Mouse (Mus musculus) hematopoietic stem cell, adult 5-6 weeks (primary cell): ENCODE results near the gene 2410015M20Rik. TPM values are rescaled to one million over a fixed set of nuclear protein-coding genes. Genes with fewer than 3 reads are reported as not detected.

Experiments used
- ATAC-seq, 2 experiments: fragments of 125-278 bp in 1 of 2; replicated peaks in 1 of 2; 2 replicates each; pipeline ENCODE4 v1.8.0; 2016 to 2017; ENCODE audit warnings: inconsistent platforms in 2 of 2, mild to moderate bottlenecking in 2 of 2, moderate number of reproducible peaks in 2 of 2, low read depth in 1 of 2, moderate TSS enrichment in 1 of 2; ENCODE audit not compliant: low FRiP score in 2 of 2, poor library complexity in 2 of 2, severe bottlenecking in 2 of 2, insufficient read depth in 1 of 2, low TSS enrichment in 1 of 2
- total RNA-seq: library from RNA; stranded (forward); fragments of 172-1452, 232-1000 nt; gene quantifications from 2 replicates; pipeline ENCODE4 v1.2.3, GENCODE M21; 2017

2410015M20Rik gene
- total RNA-seq, 1 experiment from 2014 or later, result 65.5 TPM

DNA sequence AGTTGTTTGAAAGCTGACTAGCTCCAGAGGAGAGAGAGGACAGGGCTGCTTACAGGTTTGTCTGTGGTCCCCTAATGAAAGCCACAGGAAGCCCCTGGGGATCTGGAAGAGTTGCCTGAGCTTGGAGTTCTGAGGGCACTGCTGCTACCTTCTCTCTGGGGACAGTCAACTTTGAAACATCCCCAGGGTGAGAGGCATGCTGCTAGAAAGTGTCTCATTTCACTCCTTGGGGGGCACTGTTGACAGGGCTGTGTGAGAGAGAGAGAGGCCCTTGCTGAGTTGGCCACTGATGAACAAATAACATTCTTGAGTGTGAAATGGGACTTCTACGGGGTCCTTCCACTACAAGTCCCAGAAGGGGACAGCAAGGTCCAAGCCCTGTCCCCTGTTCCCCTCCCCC lies 21.8 kb downstream of the 2410015M20Rik start:
- no peak for ATAC-seq

DNA sequence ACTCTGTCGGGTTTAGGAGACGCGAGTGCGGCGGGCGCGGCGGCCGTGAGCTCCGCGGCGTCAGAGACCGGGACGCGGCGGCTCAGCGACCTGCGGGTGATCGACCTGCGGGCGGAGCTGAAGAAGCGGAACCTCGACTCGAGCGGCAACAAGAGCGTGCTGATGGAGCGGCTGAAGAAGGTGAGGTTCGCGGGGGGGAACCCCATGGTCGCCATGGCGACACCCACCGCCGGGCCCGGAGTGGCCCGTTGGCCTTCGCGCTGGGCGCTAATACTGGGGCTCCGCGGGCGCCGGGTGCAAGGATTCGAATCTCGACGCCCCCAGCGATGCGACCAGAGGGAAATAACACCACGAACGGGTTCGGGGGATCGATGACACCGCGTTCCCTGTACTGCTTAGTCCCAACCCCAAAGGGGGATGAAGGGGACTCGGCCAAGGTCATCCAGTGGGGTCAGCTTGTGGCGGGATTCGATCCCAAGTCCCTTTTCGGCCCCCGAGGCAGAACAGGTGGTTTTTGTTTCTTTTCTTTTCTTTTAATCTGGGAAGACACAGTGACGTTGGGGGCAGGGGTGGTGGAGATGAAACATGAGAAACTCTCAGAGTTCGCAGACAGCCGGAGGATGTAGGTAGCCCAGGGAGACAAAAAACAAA lies 24.3 kb downstream of the 2410015M20Rik start:
- ATAC-seq, result peak; percentile 28 to 46

DNA sequence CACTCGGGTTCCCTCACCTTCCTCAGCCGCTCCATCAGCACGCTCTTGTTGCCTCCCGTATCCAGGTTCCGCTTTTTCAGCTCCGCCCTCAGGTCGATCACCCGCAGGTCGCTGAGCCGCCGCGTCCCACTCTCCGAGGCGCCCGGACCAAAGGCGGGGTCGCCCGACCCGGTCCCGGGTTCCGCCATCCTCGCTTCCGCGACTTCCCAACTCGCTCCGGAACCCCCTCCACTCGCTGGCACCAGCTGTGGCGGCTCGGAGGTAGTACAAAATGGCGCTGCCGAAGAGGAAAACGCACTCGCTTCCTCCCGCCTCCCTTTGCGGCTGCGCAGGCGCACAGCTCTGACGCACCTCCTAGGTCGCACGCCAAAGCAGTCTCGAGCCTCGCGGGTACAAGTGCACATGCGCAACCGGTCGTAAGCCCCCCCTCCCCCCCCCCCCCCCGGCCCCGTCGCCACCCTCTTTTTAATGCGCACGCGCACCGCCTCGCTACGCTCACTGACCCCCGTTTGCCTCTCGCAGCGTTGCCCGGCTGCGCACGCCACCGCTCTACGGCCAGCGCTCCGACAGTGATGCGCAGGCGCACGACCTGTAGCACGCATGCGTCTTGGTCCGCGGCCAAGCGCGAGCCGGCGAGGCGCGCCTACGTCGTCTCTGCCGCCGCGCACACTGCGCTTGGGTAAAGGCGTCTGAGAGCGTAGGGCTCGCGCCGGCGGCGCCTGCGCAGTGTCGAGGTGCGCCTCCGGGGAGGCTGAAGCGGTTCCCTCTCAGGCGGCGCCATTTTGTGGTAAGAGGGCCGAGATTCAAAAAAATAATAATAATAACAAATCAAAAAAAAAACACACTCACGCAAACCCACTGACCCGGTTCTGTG lies 25.1 kb downstream of the 2410015M20Rik start, which contains the start of the genes Safb2 and Safb:
TSS of gene Safb2 (minus strand) at position 329 of the 874 bp plus-strand sequence.
TSS of gene Safb (plus strand) at position 569 of the 874 bp plus-strand sequence.
- ATAC-seq, result peak; percentile 68 to 79

DNA sequence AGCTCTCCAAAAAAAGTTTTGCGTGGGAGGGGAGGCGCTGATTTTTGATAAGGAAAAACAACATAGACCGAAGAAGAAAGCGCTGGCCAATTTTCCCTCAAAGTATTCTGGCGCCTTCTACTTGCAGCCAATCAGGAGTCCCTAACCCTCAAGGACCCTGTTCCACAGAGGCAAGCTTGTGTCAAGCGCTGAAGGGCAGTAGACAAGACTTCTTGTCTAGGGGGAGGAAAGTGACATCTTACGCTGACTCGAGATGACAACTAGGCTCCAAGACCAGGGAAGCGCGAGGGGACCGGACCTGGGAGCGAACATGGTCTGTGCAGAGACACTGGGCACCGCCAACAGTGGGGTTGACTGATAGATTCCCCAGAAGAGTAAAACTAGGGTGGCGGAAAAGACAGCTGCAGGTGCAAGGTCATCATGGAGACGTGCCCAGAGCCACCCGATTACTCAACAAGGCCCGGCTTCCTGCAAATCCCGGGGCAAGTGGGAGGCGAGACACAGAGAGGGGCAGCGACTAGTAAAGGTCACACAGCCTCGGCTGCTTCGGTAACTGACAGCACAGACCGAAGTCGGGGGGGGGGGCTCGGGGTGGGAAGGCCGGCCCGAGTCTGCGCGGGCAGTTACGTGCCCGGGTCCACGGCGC lies 25.8 kb downstream of the 2410015M20Rik start:
- ATAC-seq, result peak; percentile 0 to 15; a peak in 3 of 4 replicates

DNA sequence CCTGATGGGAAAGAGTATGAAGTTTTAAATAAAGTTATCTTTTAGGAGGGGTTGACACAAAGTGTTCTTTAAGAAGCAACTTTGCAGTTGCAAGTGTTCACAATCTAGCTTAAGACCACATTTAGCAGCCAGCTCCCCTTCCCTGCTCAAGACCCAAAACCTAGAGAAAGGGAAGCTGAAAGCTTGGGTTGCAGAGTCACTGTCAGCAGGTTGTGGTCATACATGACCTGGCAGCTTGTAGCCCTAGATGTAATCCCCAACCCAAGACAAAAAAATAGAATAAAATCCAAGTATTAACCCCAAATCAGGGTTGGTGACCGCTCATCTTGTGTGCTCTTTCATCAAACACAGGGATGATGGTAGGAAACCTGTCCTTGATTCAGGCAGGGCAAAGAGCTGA lies 26.5 kb downstream of the 2410015M20Rik start:
- no peak for ATAC-seq

DNA sequence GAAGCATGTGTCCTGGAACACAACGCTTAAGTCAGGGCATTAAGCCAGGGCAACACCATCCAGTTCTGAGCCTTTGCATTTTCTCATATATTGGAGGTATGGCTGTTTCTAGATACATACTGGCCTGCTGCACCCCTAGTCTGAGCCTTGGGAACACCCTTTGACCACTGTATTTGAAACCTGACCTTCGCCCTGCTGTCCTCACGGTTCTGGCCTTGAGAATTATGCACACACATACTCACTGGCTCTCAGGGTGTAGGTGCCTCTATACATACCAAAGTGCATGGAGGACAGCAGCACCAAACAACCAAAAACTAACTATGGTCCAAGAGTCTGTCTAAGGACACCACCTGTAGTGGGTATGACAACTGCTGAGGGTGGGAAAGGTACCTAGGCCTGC lies 36.6 kb downstream of the 2410015M20Rik start:
- no peak for ATAC-seq

DNA sequence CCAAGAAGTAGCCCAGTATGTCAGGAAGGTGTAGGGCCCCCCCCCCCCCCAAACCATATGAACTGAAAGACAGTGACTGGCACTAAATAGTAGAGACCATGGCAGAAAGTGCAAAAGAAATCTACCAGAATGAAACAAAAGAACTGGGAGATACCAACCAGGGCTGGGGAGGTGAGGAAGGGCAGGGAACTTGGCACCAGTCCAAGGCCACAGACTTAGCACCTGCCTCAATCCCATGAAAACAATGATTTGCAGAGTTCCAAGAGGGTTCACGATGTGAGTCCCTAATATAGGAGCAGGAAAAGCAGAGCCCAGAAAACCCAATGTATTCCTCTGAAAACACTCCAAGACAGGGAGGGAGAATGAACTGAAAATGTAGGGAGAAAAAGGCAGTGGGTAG lies 37.4 kb downstream of the 2410015M20Rik start:
- no peak for ATAC-seq

DNA sequence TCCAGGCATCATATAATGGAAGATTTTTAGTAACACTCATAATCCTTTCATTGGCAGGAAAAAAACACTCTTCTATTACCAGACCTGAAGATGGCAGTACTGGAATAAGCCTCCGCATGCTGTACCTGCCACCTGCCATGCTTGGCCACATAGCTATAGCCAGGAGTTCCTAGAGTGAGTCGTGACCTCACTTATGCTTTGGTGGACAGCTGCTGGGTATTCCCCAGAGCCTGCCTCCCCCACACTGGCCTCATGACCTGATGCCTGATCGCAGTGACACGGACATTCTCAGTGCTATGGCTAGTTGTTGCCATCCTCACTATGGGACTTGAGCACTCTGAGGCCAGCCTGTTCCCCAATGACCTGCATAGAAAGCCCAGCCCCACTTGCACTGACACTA lies 39.3 kb downstream of the 2410015M20Rik start:
- ATAC-seq, result no peak

DNA sequence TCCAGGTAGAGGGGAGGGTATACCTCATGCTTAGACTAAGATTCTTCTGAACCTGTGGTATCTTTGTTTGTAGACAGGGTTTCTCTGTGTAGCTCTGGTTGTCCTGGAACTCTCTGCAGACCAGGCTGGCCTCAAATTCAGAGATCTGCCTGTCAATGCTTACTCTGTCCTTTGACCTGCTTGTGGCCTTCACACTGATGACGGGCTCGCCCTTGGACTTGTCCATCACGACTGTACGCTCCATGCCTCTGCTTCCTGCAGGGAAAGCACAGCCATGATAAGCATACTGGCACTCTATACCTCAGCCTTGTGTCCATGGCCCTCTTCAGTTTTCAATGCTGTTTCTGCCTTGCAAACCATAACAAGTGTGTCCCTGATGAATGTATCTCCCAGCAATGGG lies 42.2 kb downstream of the 2410015M20Rik start:
- no peak for ATAC-seq

DNA sequence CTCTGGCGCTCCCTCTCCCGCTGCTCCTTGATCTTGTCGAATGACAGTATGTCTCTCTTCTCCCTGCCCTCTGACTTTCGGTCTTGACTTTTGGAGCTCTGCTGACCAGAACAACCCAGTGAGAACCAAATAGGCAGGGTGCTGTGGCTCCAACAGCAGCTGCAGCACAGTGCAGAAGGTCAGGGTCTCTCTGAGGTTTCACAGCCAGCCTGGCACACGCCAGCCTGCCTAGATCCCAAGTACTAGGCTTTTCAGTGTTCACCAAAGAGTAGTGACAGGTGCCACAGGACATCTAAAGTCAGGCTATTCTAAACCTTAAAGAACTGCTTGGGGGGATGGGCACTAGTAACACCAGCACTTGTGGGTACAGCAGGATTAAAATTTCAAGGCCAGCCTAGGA lies 42.7 kb downstream of the 2410015M20Rik start:
- ATAC-seq, result no peak

DNA sequence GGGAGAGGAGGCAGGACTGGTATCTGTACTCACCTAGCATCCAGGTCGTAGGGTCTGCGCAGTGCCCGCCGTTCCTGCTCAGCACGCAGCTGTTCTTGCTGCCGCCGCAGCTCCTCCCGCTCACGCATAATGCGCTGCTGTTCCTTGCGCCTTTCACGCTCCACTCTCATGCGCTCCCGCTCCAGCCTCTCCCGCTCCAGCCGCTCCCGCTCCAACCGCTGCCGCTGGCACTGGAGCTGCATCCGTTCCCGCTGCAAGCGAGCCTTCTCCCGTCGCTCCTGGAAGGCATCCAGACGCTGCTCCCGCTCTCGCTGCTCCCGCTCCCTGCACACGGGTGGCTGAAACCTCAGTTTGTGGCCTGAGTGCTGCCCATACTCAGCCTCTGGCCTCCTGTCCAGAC lies 43.3 kb downstream of the 2410015M20Rik start:
- ATAC-seq, result no peak

DNA sequence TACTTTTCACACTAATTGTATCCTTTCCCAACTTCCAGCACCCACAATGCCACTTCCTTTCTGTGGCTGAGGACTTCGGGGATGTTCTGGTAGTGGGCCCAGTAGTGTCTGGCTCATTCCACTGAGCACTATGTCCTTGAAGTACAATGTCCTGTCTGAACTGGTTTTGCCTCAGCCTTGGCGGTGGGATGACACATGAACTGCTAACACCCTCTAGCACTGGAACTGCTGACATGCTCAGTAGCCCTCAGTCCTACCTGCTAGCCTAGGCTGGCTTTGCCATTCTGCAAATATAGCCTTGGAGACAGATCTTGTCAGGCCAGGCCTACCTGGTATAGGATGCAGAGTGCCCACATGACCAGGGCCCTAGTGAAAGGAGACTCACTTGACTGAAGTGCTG lies 47.7 kb downstream of the 2410015M20Rik start:
- ATAC-seq, result no peak

DNA sequence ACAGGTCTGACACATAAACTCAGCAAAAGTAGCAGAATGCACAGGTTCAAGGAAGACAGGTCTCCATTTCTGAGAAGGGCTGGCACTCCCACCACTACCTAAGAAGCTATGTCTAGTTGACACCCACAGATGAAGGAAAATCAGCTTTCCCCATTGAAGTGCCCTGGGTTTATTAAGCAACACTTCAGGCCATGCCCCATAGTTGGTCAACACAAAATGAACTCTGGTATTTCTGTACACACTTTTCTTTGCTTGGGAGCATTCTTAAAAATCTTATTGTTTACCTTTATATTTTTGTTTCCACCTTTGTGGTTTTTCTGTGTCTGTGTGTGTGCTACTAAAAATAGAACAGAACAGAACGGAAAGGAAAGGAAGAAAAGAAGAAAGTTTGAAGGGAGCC lies 49.4 kb downstream of the 2410015M20Rik start:
- ATAC-seq, result no peak

DNA sequence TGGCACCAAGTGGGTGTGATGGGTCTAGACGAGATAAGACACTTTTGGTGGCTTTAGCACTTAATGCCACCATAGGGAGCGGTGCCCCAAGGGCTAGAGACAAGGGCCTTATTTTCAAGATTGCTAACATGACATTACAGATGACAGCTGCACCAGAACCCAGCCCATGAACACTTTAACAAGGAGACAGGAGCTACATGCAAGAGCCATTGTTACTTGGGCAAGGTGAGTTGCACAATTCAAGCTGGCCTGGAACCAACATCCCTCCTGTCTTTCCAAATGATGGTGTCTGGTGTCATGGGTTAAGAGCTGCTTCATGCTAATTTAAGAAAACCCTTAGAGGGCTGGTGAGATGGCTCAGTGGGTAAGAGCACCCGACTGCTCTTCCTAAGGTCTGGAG lies 50.2 kb downstream of the 2410015M20Rik start:
- ATAC-seq, result no peak

DNA sequence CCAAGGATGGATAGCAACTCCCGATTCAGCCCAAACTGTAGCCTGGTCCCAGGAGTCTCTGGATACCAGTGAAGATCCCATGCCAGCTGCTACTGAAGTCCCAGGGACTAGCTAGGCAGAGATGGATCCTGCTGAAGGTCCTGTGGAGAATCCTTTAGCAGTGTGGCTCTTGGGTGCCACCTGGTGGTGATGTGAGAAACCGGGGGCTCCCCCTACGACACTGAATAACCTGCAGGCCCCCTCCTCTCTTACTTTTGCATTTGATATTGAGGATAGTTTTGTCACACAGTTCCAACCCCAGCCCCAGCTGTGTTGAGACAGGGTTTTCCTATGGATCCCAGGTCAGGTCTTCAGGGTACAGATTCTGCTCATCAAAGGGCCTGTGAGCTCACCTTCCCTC lies 51.1 kb downstream of the 2410015M20Rik start:
- peak in 1 of 2 experiments; percentile 58; a peak in 2 of 4 replicates for ATAC-seq
